Mouse (Mus musculus): ENCODE results near the gene Pdf. TPM values are rescaled to one million over a fixed set of nuclear protein-coding genes. Genes with fewer than 3 reads are reported as not detected.

Gene Pdf
- total and polyA plus RNA-seq, 3 experiments: 36.0 to 43.6 TPM; not detected in 1

DNA sequence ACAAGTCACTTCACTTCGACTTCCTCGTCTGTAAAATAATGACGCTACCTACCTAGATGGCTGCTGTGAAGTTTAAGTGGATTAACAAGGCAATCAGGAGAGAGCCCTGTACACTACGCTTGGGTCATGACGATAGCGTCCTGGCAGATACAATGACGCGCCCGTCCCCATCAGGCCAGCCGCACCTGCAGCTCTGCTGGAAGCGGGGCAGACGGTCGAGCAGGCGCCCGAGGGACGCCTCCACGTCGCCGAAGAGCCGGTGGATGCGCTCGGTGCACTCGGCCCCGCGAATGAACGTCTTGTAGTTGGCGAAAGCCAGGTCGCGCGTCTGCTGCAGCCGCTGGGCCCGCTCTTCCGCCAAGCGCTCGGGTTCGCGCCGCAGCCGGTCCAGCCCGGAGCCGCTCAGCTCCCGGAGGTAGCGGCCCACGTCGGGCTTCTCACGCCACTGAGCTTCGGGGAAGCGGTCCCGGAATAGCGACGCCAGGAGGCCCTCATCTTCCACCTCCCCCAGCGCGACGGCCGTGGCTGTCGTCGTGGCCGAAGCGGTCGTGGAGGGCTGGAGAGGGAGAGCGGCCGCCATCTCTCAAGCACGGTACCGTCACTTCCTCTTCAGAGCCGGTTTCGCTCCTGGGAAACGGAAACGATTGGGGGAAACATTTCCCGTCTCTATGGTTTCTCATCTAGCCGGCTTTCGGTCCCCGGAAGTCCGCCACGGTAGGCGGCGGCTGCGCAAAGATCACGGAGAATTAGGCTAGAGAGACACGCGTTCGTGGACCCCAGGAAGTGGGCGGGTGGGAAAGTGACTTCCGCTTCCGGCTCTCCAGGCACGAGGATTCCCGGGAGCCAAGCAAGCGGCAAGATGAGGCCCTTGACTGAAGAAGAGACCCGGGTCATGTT lies 7.9 kb upstream of the Pdf start, which contains the start of the genes Cog8 and Nip7 (continued):
- TF ChIP-seq ZKSCAN1 (IDR thresholded peaks at IDR 0.05; ENCODE audit: low read depth, low read length): no peak
- TF ChIP-seq RAD21 (IDR thresholded peaks at IDR 0.05; ENCODE audit: low read depth, low read length): no peak
- no peak for TF ChIP-seq MAFK (IDR thresholded peaks at IDR 0.05; ENCODE audit: borderline replicate concordance, low read depth, low read length)
- TF ChIP-seq SIN3A (IDR thresholded peaks at IDR 0.05; ENCODE audit: low read length): peak; percentile 97
- 0 out of 6 replicates have a peak, but pooled peaks of 1 of the 3 experiments have one; percentile 1 for TF ChIP-seq CTCF (IDR thresholded peaks at IDR 0.05 in 2 of 3, conservative IDR thresholded peaks at IDR 0.05 in 1 of 3; ENCODE audit: control insufficient read depth in 1 of 3, insufficient read depth in 1 of 3, low read depth in 2 of 3, low read length in 3 of 3, poor library complexity in 1 of 3, severe bottlenecking in 1 of 3)
- 0 out of 2 replicates have a peak, but pooled peaks have one; percentile 33 for TF ChIP-seq BHLHE40 (IDR thresholded peaks at IDR 0.05; ENCODE audit: borderline replicate concordance, low read depth, low read length)
- TF ChIP-seq TBP (IDR thresholded peaks at IDR 0.05; ENCODE audit: low read depth, low read length): peak; percentile 85
- no peak; the same call in 1 of the 2 replicates for TF ChIP-seq CHD1 (IDR thresholded peaks at IDR 0.05; ENCODE audit: low read depth, low read length)
- no peak for TF ChIP-seq E2F4 (IDR thresholded peaks at IDR 0.05; ENCODE audit: borderline replicate concordance, low read depth, low read length)
- 0 out of 2 replicates have a peak, but pooled peaks have one; percentile 29 for TF ChIP-seq ETS1 (IDR thresholded peaks at IDR 0.05; ENCODE audit: low read depth, low read length)
- no peak for TF ChIP-seq GATA1 (IDR thresholded peaks at IDR 0.05; ENCODE audit: low read depth, low read length)
- TF ChIP-seq ELF1 (IDR thresholded peaks at IDR 0.05; ENCODE audit: low read depth, low read length): peak; percentile 99

DNA sequence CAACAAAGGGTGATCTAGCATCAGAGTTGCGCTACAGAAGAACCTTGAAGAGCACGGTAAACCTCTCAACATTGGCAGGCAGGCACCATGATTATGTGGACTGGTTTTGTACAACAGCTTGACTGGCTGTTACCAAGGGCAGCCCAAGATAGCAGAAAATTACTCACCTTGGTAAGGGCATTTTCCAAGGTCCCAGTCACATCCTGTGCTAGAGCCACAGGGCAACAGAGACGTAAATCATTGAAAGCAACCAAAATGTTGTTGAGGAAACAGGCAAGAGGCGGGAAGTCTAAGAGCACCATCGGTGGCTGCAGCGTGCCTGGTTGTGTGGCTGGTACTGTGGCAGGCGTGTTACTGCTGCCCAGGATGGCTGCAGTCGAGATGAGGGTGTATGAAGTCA lies 3.6 kb upstream of the Pdf start:
- peaks cover 0 to 8% of the 10 kb centered on the region in 2 experiments; a peak in 3 of 4 replicates for H3K4me1 ChIP-seq (ENCODE audit: control insufficient read depth in 1 of 2, insufficient read depth in 2 of 2, low read length in 2 of 2)
- no peak overlapping the region for H3K4me3 ChIP-seq (ENCODE audit: control insufficient read depth in 1 of 2, insufficient read depth in 1 of 2, low read depth in 2 of 2, low read length in 2 of 2)
- TF ChIP-seq ZNF384 (IDR thresholded peaks at IDR 0.05; ENCODE audit: low read depth, low read length) (no peak), SIN3A (IDR thresholded peaks at IDR 0.05; ENCODE audit: low read length) (no peak), POLR2A (IDR thresholded peaks at IDR 0.05; ENCODE audit: control insufficient read depth in 1 of 2, insufficient read depth in 1 of 2, low read depth in 1 of 2, low read length in 2 of 2, poor library complexity in 1 of 2) (no peak), CTCF (IDR thresholded peaks at IDR 0.05 in 2 of 3, conservative IDR thresholded peaks at IDR 0.05 in 1 of 3; ENCODE audit: control insufficient read depth in 1 of 3, insufficient read depth in 1 of 3, low read depth in 2 of 3, low read length in 3 of 3, poor library complexity in 1 of 3, severe bottlenecking in 1 of 3) (no peak)
- peaks cover 48% of the 10 kb centered on the region for H3K79me2 ChIP-seq (ENCODE audit: control insufficient read depth, insufficient read depth, low read length, poor library complexity)
- no peaks in the 10 kb centered on the region for H3K27me3 ChIP-seq (ENCODE audit: control insufficient read depth in 1 of 2, insufficient read depth in 2 of 2, low read length in 2 of 2)
- DNase-seq (ENCODE audit: low read depth, low spot score): no peak
- H3K9me3 ChIP-seq (replicated peaks; ENCODE audit: insufficient read depth, low read length): no peaks in the 10 kb centered on the region
- no peak overlapping the region for H3K27ac ChIP-seq (ENCODE audit: control insufficient read depth, low read depth, low read length)
- H3K9ac ChIP-seq (ENCODE audit: control insufficient read depth, low read depth, low read length, poor library complexity, severe bottlenecking): no peak overlapping the region
- peaks cover 0 to 14% of the 10 kb centered on the region in 2 experiments; a peak in 3 of 4 replicates for H3K36me3 ChIP-seq (ENCODE audit: control insufficient read depth in 1 of 2, insufficient read depth in 2 of 2, low read length in 2 of 2)

DNA sequence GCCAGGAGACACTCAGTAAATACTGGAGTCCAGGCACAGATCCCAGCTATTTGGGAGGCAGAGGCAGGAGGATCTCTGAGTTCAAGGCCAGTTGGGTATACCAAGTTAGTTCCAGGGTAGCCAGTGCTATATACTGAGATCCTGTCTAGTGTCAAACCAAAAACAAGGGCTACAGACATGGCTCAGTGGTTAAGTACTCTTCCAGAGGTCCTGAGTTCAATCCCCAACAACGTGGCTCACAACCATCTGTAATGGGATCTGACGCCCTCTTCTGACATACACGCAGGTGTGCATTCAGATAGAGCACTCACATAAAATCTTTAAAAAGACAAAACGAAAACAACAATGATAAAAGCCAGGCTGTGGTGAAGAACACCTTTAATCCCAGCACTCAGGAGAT lies 1.1 kb upstream of the Pdf start:
- no peak overlapping the region for H3K9ac ChIP-seq (ENCODE audit: control insufficient read depth, low read depth, low read length, poor library complexity, severe bottlenecking)
- H3K79me2 ChIP-seq (ENCODE audit: control insufficient read depth, insufficient read depth, low read length, poor library complexity): peaks cover 32% of the 10 kb centered on the region
- H3K36me3 ChIP-seq (ENCODE audit: control insufficient read depth in 1 of 2, insufficient read depth in 2 of 2, low read length in 2 of 2): peaks cover 10 to 14% of the 10 kb centered on the region in 2 experiments
- TF ChIP-seq JUND (IDR thresholded peaks at IDR 0.05; ENCODE audit: low read depth, low read length) (no peak), CHD1 (IDR thresholded peaks at IDR 0.05; ENCODE audit: low read depth, low read length) (no peak), NRF1 (IDR thresholded peaks at IDR 0.05; ENCODE audit: insufficient read depth, low read depth, low read length, poor library complexity, severe bottlenecking) (no peak), MEF2A (IDR thresholded peaks at IDR 0.05; ENCODE audit: extremely low read depth, insufficient replicate concordance, low read depth, low read length, poor library complexity, severe bottlenecking) (no peak), GATA1 (IDR thresholded peaks at IDR 0.05; ENCODE audit: low read depth, low read length) (no peak), TAL1 (IDR thresholded peaks at IDR 0.05; ENCODE audit: low read length) (no peak), KAT2A (conservative IDR thresholded peaks at IDR 0.05; ENCODE audit: low read depth, low read length) (no peak), E2F4 (IDR thresholded peaks at IDR 0.05; ENCODE audit: borderline replicate concordance, low read depth, low read length) (no peak), USF1 (IDR thresholded peaks at IDR 0.05; ENCODE audit: low read depth, low read length) (no peak), POLR2A (IDR thresholded peaks at IDR 0.05; ENCODE audit: control insufficient read depth in 1 of 2, insufficient read depth in 1 of 2, low read depth in 1 of 2, low read length in 2 of 2, poor library complexity in 1 of 2) (no peak), MYC (IDR thresholded peaks at IDR 0.05; ENCODE audit: low read depth, low read length) (no peak), TBP (IDR thresholded peaks at IDR 0.05; ENCODE audit: low read depth, low read length) (no peak)
- no peaks in the 10 kb centered on the region for H3K9me3 ChIP-seq (replicated peaks; ENCODE audit: insufficient read depth, low read length)
- no peak for DNase-seq (ENCODE audit: low read depth, low spot score)
- peaks cover 0 to 6% of the 10 kb centered on the region in 2 experiments; a peak in 3 of 4 replicates for H3K4me1 ChIP-seq (ENCODE audit: control insufficient read depth in 1 of 2, insufficient read depth in 2 of 2, low read length in 2 of 2)
- H3K27ac ChIP-seq (ENCODE audit: control insufficient read depth, low read depth, low read length): no peak overlapping the region
- no peaks in the 10 kb centered on the region for H3K27me3 ChIP-seq (ENCODE audit: control insufficient read depth in 1 of 2, insufficient read depth in 2 of 2, low read length in 2 of 2)
- H3K4me3 ChIP-seq (ENCODE audit: control insufficient read depth in 1 of 2, insufficient read depth in 1 of 2, low read depth in 2 of 2, low read length in 2 of 2): peak overlapping the region in 1 of 2 experiments; percentile 89; a peak in 2 of 4 replicates

Measured in MEL (cell line).